Mouse (Mus musculus) spleen, adult 2 months (tissue): ENCODE measurements around the gene Hinfp.

Source experiments
- CTCF ChIP-seq: fragments of 200-500 bp; IDR thresholded peaks from 2 replicates; pipeline ENCODE4 v1.5.1; 2011; ENCODE audit warnings: mild to moderate bottlenecking, inconsistent platforms; ENCODE audit not compliant: insufficient read depth, insufficient read length, insufficient replicate concordance; ENCODE audit errors: extremely low read depth
- POLR2A ChIP-seq: fragments of 200-500 bp; IDR thresholded peaks from 2 replicates; pipeline ENCODE4 v1.6.1; 2011; ENCODE audit warnings: low read depth, low read length, inconsistent platforms

DNA sequence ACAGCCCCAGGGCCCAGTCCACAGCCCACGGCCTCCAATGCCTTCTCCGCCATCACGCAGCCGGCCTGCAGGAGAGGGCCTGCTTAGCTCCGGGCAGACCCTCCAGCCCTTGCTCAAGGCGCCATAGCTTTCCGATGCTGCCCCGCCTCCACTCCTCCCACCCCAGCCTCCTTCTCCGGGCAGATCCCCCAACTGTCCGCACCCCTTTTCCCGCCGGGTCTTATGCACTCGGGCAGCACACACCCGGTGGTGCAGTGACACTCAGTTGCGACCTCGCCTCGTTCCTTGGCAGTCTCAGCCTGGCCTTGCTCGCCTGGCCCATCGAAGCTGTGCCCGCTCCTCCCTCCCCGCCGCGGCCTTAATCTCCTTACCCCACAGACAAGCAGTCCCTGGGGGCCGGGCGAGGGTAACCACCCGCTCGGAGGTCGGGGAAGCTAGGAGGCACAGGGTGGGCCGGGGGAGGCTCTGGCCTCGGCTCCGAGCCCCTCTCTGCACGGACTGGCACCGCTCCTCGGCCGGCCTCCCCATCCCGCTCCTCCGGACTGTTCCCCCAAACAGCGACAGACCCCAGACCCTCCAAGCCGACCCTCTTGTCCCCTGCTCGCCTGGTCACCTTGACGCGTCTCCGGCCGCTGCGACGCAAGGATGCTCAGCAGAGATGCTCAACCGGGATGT, 17.9 kb downstream of the Hinfp start:
- no peak for TF ChIP-seq CTCF
- no peak for TF ChIP-seq POLR2A
